Mouse (Mus musculus) liver, embryonic 11.5 days (tissue): ENCODE measurements around the gene Plb1. TPM values are rescaled to one million over a fixed set of nuclear protein-coding genes. Genes with fewer than 3 reads are reported as not detected.

Experiments used
- ATAC-seq: fragments of 200-750 bp; cut with Nextera tagmentation; replicated peaks from 2 replicates; pipeline ENCODE4 v1.8.0; 2017; ENCODE audit warnings: moderate number of reproducible peaks, mild to moderate bottlenecking, moderate TSS enrichment, moderate library complexity; ENCODE audit not compliant: low FRiP score
- DNase-seq: peaks from one replicate; pipeline ENCODE4 v3.0.0-alpha.2; 2017; ENCODE audit warnings: low spot score
- H3K27ac ChIP-seq: fragments of 300-500 bp; sonication (generic); 2 replicates; pipeline ENCODE4 v1.5.1; 2014; ENCODE audit warnings: mild to moderate bottlenecking, low read depth, low read length, control low read depth
- H3K27me3 ChIP-seq: fragments of 300-500 bp; sonication (generic); replicated peaks from 2 replicates; pipeline ENCODE4 v1.6.1; 2014; ENCODE audit warnings: low read length, mixed read lengths; ENCODE audit not compliant: control insufficient read depth, insufficient read depth
- H3K36me3 ChIP-seq: fragments of 300-500 bp; sonication (generic); 2 replicates; pipeline ENCODE4 v1.6.1; 2014; ENCODE audit warnings: mild to moderate bottlenecking, low read length, moderate library complexity, mixed read lengths; ENCODE audit not compliant: control insufficient read depth, insufficient read depth
- H3K4me1 ChIP-seq: fragments of 300-500 bp; sonication (generic); replicated peaks from 2 replicates; pipeline ENCODE4 v1.6.1; 2014; ENCODE audit warnings: low read length, mixed read lengths; ENCODE audit not compliant: control insufficient read depth, insufficient read depth
- H3K4me2 ChIP-seq: fragments of 300-500 bp; sonication (generic); 2 replicates; pipeline ENCODE4 v1.6.1; 2014; ENCODE audit warnings: mild to moderate bottlenecking, control low read depth, moderate library complexity
- H3K4me3 ChIP-seq: fragments of 300-500 bp; sonication (generic); 2 replicates; pipeline ENCODE4 v1.5.1; 2014; ENCODE audit warnings: low read depth, low read length, control low read depth
- H3K9ac ChIP-seq: fragments of 300-500 bp; sonication (generic); 2 replicates; pipeline ENCODE4 v1.6.1; 2014; ENCODE audit warnings: low read depth, low read length, control low read depth
- H3K9me3 ChIP-seq: fragments of 300-500 bp; sonication (generic); 2 replicates; pipeline ENCODE4 v1.6.1; 2016; ENCODE audit warnings: low read length, inconsistent platforms, mixed read lengths; ENCODE audit not compliant: control insufficient read depth
- WGBS: fragments of 180-500 bp; shearing (Covaris S2); extraction: QIAGEN DNeasy Blood & Tissue Kit; methylation state at CpG from one replicate; pipeline ENCODE4 v1.1.7; 2014; 5-methylcytosine and 5-hydroxymethylcytosine counted together
- polyA plus RNA-seq: library from polyadenylated mRNA; unstranded; fragments of >200 nt; fragmentation: Nextera tagmentation; extraction: Ambion mirVana; gene quantifications from 2 replicates; pipeline ENCODE4 v1.2.1, GENCODE M21; 2014

Gene Plb1
- polyA plus RNA-seq, 1 experiment from 2014 or later = not detected

DNA sequence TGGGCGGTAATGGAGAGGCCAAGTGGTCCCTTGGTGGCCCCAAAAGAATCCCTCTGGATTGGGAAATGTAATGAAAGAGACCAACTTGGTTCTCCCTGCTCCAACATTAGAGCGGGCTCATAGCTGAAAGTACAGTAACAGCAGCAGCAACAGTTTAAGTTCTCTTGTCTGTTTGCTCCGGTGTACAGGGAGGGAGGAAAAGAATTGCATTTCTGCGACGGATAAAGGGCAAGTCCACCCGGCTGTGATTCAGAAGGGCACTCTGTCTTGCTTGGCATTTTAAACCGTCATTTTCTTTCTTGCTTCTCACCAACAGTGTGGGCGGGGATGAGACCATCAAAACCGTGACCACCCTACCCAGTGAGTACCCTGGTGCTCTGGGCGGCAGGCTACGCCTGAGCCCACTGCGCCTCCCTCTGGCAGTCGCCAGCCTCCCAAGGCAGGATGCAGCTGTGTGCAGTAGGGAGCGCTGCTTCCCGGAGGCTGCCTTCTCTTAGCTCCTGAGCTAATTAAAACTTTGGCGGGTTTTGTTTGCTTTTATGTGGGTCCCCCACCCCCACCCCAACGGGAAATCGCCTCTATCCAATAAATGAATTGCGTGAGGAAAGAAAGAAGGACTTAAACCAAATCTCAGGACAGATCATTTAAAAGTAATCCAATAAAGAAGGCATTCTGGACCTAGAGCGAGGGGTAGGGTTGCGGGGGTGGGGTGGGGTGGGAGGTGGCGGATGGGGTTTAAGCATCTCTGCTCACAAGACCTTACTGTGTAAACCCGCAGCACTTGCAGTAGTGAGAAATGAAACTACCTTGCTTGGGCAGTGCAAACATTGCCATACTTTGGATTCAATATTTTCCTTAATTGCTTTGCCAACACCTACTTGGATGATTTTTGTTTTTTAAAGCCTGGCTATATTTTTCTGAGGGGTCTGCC is 70.7 kb downstream of the Plb1 start:
- H3K27me3 ChIP-seq = 0 out of 2 replicates have a peak, but pooled peaks cover 3% of the 10 kb centered on the region
- peak overlapping the region; percentile 49 for H3K4me2 ChIP-seq
- H3K9me3 ChIP-seq = no peaks in the 10 kb centered on the region
- no peak overlapping the region for H3K27ac ChIP-seq
- H3K36me3 ChIP-seq = no peaks in the 10 kb centered on the region
- H3K4me3 ChIP-seq = no peak overlapping the region
- WGBS = 15% methylated on average over 23 of the region's 23 CpGs
- 0 out of 2 replicates have a peak, but pooled peaks have one; percentile 51 for ATAC-seq
- no peak overlapping the region for H3K9ac ChIP-seq
- H3K4me1 ChIP-seq = no peaks in the 10 kb centered on the region
- peak; percentile 55 for DNase-seq

DNA sequence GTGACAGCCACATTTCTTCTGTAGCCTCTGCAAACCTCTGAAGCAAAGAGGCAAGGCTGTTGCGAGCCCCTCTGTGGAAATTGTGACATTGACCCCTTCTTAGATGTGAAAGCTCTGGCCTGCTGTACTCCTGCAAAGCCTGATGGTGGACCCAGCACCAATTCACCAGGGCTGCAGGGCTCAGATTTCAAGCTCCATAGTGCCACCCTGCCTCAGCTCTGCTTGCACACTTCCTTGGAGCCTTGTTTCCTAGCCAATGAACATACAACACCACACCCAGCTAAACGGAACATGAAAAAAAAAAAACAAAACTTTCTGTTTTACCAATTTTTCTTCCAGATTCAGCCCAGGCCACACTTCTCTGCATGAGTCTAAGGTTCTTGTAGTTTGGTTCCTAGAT is 74.6 kb downstream of the Plb1 start:
- Histone ChIP-seq H3K27ac (no peak overlapping the region), H3K36me3 (no peaks in the 10 kb centered on the region), H3K27me3 (0 out of 2 replicates have a peak, but pooled peaks cover 3% of the 10 kb centered on the region), H3K9ac (no peak overlapping the region), H3K4me1 (no peaks in the 10 kb centered on the region), H3K4me2 (no peak overlapping the region), H3K9me3 (no peaks in the 10 kb centered on the region), H3K4me3 (no peak overlapping the region)
- DNase-seq (no peak), ATAC-seq (no peak)
- 66% methylated on average over 2 of the region's 2 CpGs for WGBS

DNA sequence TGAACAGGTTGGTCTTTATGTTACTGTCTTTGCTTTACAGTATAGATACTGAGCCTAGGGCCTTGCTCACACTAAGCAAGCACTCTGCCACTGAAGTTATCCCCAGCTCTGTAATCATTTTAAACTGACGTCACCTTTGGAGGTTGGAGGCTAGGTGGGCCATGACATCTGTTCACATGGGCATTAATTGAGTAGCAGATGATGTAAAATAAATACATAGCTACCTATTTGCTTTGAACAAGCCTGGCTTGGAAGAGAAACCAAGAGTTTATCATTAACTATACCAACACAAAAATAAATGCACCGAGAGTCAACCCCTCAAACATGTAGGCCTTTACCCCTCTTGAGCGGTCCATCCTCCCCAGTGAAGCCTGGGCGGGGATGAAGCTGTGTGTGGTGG is 76.1 kb downstream of the Plb1 start:
- ATAC-seq (no peak), DNase-seq (no peak)
- Histone ChIP-seq H3K4me3 (no peak overlapping the region), H3K4me1 (no peaks in the 10 kb centered on the region), H3K9me3 (no peaks in the 10 kb centered on the region), H3K27ac (no peak overlapping the region), H3K4me2 (no peak overlapping the region), H3K36me3 (no peaks in the 10 kb centered on the region), H3K27me3 (no peaks in the 10 kb centered on the region), H3K9ac (no peak overlapping the region)
- 77% methylated on average over 4 of the region's 4 CpGs for WGBS

DNA sequence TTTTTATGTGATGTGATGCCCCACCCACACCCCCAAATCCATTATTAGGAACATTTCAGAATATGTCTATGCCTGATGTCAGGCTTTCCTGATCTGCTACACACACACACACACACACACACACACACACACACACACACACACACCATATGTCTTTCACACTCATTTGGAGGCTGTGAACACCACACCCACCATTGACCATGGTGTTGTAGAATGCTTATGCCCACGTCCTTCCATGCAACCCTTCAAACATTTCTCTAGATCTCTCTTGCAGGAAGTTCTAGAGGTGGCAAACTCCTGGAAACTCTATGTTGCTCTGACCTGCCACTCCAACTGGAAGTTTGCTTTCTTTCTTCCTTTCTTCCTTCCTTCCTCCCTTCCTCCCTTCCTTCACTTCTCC is 77.2 kb downstream of the Plb1 start:
- Histone ChIP-seq H3K9me3 (no peaks in the 10 kb centered on the region), H3K4me1 (no peaks in the 10 kb centered on the region), H3K9ac (no peak overlapping the region), H3K4me2 (no peak overlapping the region), H3K4me3 (no peak overlapping the region), H3K36me3 (no peaks in the 10 kb centered on the region), H3K27me3 (no peaks in the 10 kb centered on the region), H3K27ac (no peak overlapping the region)
- ATAC-seq (no peak), DNase-seq (no peak)
- WGBS = 62% methylated on average over 1 of the region's 1 CpGs

DNA sequence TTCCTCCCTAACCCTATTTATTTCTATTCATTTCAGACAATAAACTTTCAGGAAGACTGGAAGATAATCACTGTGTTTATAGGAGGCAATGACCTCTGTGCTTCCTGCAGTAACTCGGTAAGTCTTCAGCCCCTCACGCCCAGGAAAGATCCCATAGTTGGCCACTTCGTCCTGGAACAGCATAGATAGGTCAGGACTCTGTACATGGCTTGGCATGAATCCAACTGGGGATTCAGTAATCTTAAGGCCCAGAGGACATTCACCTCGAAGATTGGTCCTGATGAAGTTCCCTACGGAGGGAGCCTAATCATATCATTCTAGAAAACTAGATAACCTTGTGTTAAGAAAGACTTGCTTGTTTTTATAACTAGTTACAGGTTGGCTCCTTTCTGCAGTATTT is 78.3 kb downstream of the Plb1 start:
- DNase-seq (no peak), ATAC-seq (no peak)
- Histone ChIP-seq H3K36me3 (no peaks in the 10 kb centered on the region), H3K27me3 (no peaks in the 10 kb centered on the region), H3K4me2 (no peak overlapping the region), H3K9ac (no peak overlapping the region), H3K27ac (no peak overlapping the region), H3K4me3 (no peak overlapping the region), H3K4me1 (no peaks in the 10 kb centered on the region), H3K9me3 (no peaks in the 10 kb centered on the region)
- WGBS = 70% methylated on average over 5 of the region's 5 CpGs

DNA sequence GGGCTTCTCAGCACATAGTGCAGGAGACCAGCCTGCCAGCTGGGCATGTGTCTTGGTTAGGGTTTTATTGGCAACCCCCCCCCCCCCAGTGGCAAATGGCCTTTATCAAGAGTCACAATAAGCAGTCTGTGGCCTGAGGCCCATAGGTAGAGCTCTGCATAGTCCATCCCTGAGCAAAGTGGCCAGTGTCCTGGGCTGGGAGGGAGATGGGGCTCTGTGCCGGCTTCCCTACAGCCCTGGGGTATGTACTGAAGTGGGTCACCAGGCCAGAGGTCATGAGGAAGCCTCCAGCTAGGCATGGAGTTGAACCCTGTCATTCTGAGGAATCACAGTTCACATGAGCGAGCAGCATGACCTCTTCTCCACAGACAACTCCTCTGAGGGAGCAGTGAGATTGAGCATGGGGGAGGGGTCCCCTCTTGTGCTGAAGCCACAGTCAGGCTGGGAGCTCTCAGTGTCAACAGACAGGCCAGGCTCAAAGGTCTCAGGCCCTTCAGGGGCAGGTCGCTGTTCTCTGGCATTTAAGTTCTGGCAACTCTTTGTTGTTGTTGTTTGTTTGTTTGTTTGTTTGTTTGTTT is 79.2 kb downstream of the Plb1 start:
- Histone ChIP-seq H3K4me2 (no peak overlapping the region), H3K36me3 (no peaks in the 10 kb centered on the region), H3K27ac (no peak overlapping the region), H3K4me3 (no peak overlapping the region), H3K4me1 (no peaks in the 10 kb centered on the region), H3K27me3 (no peaks in the 10 kb centered on the region), H3K9me3 (no peaks in the 10 kb centered on the region), H3K9ac (no peak overlapping the region)
- no peak for DNase-seq
- 56% methylated on average over 3 of the region's 3 CpGs for WGBS
- ATAC-seq = no peak; the same call in 1 of the 2 replicates

DNA sequence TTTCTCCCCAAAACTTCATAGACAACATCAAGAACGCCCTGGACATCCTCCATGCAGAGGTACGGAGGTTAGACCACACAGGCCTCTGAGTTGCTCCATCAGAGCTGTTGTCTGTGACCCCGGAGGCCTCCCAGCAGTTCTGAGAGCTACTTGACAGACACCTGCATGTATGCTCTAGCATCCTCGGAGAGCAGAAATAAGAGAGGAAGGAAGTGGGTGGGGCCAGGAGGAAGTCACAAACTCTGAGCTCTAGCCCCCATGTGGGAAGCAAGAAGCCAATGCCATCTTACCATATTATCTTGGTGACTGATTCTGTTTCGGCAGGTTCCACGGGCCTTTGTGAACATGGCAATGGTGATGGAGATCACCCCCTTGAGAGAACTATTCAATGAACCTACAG is 81.2 kb downstream of the Plb1 start:
- Histone ChIP-seq H3K4me1 (no peaks in the 10 kb centered on the region), H3K4me2 (no peak overlapping the region), H3K4me3 (no peak overlapping the region), H3K27me3 (no peaks in the 10 kb centered on the region), H3K9me3 (no peaks in the 10 kb centered on the region), H3K36me3 (no peaks in the 10 kb centered on the region), H3K27ac (no peak overlapping the region), H3K9ac (no peak overlapping the region)
- ATAC-seq = no peak
- DNase-seq = no peak
- WGBS = 63% methylated on average over 6 of the region's 6 CpGs

DNA sequence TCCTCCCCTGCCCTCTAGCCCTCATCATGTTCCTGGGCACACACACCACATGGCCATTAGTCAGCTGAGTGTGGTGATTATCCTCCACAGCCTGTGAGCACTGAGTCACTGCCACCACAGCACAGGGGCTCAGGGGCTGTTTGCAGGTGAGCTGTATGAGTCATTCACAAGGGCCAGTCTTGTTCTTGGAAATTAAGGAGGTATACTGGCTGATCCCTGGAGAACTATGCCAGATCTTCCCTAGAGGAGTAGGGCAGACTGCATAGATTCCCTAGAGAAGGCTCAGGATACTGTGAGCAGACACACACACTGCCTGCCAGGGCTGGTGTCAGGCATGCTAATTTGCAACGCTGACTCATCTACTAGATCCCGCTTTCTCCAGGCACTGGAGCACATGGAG is 82.2 kb downstream of the Plb1 start:
- Histone ChIP-seq H3K36me3 (no peaks in the 10 kb centered on the region), H3K9ac (no peak overlapping the region), H3K4me3 (no peak overlapping the region), H3K27me3 (no peaks in the 10 kb centered on the region), H3K9me3 (no peaks in the 10 kb centered on the region), H3K4me1 (no peaks in the 10 kb centered on the region), H3K27ac (no peak overlapping the region), H3K4me2 (no peak overlapping the region)
- 47% methylated on average over 2 of the region's 2 CpGs for WGBS
- no peak for DNase-seq
- no peak for ATAC-seq
